Mouse (Mus musculus) retina, postnatal 7 days (tissue): Measurements from ENCODE around the gene Mark2.
A peak's percentile ranks its signal among the peaks of the same experiment; 100 is the strongest.
"Not testable (repeated sequence)": the region's sequence is repeated elsewhere in the genome, so short reads cannot be mapped to it uniquely, and the experiment has no call there.

Experiments used
- DNase-seq: peaks from one replicate; pipeline ENCODE4 v3.0.0-alpha.2; 2012; ENCODE audit warnings: low read depth, low spot score

Mark2 gene

DNA sequence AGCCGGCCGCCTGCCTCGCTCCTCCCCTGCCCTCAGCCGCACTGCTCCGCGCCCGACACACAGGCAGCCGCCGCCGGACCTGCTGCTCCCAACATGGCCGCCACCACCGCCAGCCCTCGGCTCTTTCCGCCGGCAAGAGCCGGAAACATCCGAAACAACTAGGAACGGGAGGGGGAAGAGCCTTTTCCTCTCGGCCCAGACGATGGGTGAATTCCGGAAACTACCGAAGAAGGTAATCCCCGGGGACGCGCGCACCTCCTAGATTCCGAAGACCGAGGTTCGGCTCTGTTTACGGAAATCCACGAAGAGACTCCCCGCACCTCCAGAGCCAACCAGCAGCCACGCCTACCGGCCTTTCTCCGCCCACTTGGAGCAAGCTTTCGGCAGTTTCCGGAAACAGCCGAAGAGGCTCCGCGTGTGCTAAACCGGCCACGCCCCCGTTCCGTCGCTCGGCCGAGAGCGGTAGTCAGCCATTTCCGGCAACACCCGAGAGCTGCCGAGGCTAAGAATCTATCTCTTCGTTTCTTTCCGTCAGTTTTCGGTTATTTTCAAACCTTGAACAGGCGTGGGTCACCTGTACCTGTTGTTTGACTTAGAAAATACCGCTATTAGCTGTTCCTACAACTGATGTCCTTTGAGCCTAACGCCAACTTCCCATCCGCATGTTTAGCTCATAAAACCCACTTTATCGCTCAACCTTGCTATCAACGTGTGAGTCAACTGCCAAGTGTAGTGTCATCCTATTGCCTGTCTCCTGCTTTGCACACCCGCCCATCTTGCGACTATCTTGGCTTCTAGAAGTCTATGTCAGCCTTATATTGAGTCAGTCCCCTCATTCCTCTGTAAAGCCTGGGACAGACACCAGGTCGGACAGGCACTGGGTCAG is at the start of gene Mark2:
Mark2 (minus strand) TSS at position 349 of the 886 bp plus-strand sequence.
- DNase-seq, result peak; percentile 100

DNA sequence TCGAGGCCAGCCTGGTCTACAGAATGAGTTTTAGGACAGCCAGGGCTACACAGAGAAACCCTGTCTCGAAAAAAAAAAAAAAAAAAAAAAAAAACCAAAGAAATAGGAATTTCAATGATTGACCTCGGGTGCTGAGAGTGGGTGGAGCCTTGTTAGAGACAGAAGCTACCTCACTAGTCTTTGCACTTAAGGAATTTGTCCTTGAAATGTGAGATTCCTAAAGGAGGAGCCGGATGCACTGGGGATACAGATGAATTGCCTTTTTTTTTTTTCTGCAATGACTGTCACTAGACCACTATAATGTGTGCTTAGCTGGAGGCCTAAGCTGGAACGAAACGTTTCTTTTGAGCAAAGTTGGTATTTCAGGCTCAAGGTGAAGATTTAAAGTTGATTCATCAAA is 46.8 kb upstream of the Mark2 start:
- DNase-seq, result no peak

GRCm38 (mm10) chr19:7386042-7386441 is 44.4 kb upstream of the Mark2 start:
- no peak for DNase-seq

DNA sequence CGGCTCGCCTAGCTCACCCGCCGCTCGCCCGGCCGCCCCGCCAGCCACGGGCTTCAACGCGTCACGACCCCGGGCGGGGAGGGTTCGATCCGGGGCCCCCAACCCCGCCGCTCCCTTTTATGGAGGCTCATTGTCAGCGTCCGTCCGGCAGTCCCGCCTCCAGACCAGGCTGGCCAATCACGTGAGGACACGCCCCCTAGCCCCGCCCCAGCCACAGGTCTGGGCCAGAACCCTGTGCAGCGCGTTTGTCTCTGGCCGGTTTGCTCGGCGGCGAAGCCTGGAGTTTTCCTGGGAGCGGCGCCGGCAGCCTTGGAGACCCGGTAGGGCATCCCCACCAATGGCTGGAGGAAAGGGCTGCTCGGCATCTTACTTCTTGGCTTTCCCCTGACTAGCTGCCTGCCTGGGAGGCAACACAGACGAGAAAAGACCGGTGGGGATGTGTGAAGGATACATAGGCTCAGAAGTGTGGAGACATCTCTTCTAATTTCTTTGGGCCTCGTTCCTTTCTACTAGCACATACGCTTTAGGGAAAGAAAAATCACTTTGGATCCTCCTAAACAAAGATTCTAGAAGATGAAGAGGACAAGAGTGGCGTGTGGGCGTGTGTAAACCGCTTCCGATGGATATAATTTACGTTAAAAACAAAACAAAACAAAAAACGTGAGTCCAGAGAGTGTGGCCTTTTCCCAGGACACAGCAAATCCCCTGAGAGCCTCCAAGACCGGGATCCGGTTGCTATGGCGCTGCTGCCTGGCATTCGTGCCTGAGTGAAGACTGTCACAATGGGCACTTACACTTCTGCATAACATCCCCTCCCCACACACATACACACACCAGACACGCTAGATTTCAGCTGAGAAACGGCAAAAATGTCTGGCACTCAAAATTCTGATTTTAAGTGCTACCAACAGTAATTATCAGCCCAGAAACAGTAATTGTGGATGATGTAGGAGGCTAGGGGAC is 41.5 kb upstream of the Mark2 start, which contains the start of gene Spindoc:
Spindoc (minus strand) TSS at position 92 of the 963 bp plus-strand sequence.
- DNase-seq, result peak; percentile 84

GRCm38 (mm10) chr19:7382248-7382902 is 40.7 kb upstream of the Mark2 start:
- peak; percentile 44 for DNase-seq

- DNase-seq, result no peak
Observed at GRCm38 (mm10) chr19:7381906-7382247, 40.2 kb upstream of the Mark2 start.

- no peak for DNase-seq
Observed at GRCm38 (mm10) chr19:7377639-7378038, 36.0 kb upstream of the Mark2 start.

DNA sequence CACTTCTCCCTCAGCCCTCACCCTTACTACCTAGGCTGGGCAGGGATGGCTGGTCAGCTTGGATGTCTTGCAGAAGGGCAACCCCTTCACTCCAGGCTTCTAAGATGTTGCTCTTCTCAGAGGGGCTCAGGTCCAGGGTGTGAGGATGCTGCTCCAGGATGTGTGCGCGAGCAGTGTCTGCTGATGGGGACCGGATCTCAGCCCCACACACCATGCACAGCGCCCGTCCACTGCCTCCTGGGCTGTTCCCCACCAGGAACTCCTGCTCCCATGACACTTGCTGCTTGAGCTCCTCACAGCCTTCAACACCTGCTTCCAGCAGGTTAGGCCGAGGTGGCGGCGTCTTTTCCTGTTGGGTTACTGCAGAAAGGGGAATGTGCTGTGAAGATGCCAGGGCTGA is 32.8 kb upstream of the Mark2 start:
- DNase-seq, result no peak

GRCm38 (mm10) chr19:7369469-7369868 is 27.8 kb upstream of the Mark2 start:
- not testable (repeated sequence) for DNase-seq

GRCm38 (mm10) chr19:7353636-7354035 is 12.0 kb upstream of the Mark2 start:
- DNase-seq, result no peak

GRCm38 (mm10) chr19:7352809-7353495 is 11.3 kb upstream of the Mark2 start:
- DNase-seq, result no peak

- no peak for DNase-seq
Observed at GRCm38 (mm10) chr19:7349993-7350392, 8.3 kb upstream of the Mark2 start.

GRCm38 (mm10) chr19:7345235-7345755 is 3.6 kb upstream of the Mark2 start:
- DNase-seq, result peak; percentile 58

DNA sequence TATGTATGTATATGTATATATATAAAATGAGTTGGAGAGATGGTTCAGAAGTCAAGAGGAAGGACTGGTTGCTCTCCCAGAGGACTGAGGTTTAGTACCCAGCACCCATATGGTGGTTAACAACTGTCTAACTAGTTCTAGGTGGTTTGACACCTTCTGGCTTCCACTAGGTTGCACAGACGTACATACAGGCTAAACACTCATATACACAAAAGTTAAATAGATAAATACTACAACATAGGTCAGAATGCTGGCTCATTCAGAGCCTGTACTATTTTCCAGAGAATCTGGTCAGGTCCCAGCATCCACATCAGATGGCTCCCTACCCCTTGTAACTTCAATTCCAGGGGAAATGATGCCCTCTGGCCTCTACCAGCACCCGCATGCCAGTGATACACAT is 986 bp upstream of the Mark2 start:
- no peak for DNase-seq

DNA sequence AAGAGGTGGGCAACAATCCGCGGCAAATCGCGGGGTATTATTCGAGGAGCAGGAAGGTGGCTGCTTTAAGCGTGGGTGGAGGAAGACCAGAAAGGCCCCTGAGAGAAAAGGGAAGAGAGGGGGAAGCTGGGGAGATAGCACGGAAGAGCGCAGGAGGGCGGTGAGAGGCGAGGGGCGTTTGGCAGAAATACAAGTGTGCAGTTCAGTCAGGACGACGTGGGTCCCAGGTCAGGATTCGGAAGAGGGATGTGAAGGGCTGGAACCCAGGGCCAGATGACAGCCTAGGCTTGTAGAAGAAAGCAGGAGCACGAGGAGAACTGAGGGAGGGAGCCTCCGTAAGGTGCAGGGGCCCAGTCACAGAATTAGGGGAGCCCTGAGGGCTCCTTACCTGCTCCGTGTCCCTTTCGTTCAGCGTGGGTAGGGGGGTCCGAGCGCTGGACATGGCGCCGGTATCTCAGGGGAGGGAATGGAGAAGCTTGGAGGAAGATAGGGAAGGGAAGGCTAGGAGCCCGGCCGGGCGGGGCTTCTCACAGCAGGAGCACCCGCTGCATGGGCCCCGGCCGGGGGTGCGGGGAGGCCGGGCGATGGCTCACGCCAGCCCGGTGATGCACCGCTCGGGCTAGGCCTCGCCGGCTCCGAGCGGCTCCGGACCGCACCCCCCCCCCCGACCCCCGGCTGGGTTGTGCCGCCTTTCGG is 732 bp downstream of the Mark2 start:
- no peak for DNase-seq

- DNase-seq, result no peak
Observed at GRCm38 (mm10) chr19:7340371-7340779, 1.3 kb downstream of the Mark2 start.

DNA sequence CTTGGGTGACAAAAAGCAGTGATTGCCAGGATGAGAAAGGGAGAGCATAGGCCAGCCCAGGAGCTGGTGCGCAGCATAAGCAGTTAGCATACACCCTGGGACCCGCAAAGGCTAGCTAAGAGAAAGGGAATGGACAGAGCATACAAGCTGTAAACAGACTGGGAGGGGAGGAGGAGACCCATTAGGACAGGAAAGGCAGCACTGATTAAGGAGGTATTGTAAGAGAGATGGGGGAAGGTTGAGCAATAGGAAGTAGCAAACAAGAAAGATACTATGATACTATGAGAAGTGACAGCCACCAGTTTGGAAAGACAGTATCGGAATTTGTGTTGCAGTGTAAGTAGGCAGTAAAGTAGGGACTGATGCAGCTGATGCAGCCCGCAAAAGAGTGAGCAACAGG is 1.8 kb downstream of the Mark2 start:
- DNase-seq, result no peak

DNA sequence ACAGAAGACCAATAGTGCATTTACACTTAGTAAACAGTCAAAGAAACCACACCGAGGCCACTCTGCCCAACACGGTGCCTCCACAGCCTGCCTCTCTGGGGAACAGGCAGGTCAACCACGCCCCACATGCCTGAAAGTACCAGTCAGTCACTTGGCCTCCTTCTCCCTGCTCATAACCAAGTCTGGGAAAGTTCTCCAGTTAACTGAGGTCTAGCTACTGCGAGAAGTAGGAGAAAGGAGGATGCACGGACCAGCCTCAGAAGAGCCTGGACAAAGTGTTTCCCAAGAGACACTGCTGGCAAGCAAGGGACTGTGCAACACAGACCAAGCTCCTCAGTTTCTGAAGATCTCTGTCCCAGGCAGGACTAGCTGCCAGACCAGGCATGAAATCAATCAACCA is 2.6 kb downstream of the Mark2 start:
- DNase-seq, result no peak

- no peak for DNase-seq
Observed at GRCm38 (mm10) chr19:7337781-7338342, 3.8 kb downstream of the Mark2 start.

DNA sequence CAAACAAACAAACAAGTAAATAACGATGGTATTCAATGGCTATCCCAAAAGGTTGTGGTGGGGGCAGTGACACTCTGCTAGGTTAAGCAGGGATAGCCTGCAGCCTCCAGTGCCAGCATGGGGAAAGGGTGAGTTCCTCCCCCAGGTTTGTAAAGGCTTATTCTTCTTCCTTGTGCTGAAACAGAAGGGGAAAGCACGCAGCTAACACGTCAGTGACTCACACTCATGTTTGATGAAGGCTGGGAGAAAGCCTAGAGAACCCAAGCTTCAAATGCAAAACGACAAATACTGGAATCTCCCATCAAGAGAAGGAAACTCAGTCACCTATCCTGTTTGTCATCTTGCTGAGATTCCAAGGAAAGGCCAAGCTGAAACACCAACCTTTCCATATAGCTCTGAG is 6.0 kb downstream of the Mark2 start:
- no peak for DNase-seq
